Mouse (Mus musculus): ENCODE measurements at regions not wholly inside any gene's neighbourhood (a gene's known extent, or its start where the extent isn't known, plus 50 kb on each side); places are given as distances from the start of the nearest gene placed in this dataset.

- H3K4me3 ChIP-seq: no peak overlapping the region
- no peak overlapping the region for H3K27ac ChIP-seq
- no peak for DNase-seq (ENCODE audit: extremely low spot score in 1 of 2, low spot score in 2 of 2)
- TF ChIP-seq CTCF (IDR thresholded peaks at IDR 0.05): no peak
- intact Hi-C loops (cut with DNase I): loop anchor here (5.0 kb wide), 1 partner anchor 698 kb away; no protein-coding TSS in a partner anchor
Measured at GRCm38 (mm10) chr8:36364567-36365231, 599.1 kb downstream of the Gm19410 start.

GRCm38 (mm10) chr8:36365945-36366344 is 600.4 kb downstream of the Gm19410 start:
- intact Hi-C loops (cut with DNase I): no loop called here
- H3K27ac ChIP-seq: no peak overlapping the region
- no peak for DNase-seq (ENCODE audit: extremely low spot score in 1 of 2, low spot score in 2 of 2)
- peak; percentile 15 for TF ChIP-seq CTCF (IDR thresholded peaks at IDR 0.05)
- no peak overlapping the region for H3K4me3 ChIP-seq

- TF ChIP-seq CTCF (IDR thresholded peaks at IDR 0.05): no peak
- Histone ChIP-seq H3K4me3 (no peak overlapping the region), H3K27ac (no peak overlapping the region)
- intact Hi-C loops (cut with DNase I): no loop called here
- DNase-seq (ENCODE audit: extremely low spot score in 1 of 2, low spot score in 2 of 2): no peak
Measured at GRCm38 (mm10) chr8:36376579-36377350, 611.2 kb downstream of the Gm19410 start.

GRCm38 (mm10) chr8:36394487-36394886 is 598.9 kb upstream of the AI429214 start:
- Histone ChIP-seq H3K27ac (no peak overlapping the region), H3K4me3 (no peak overlapping the region)
- DNase-seq (ENCODE audit: extremely low spot score in 1 of 2, low spot score in 2 of 2): no peak
- TF ChIP-seq CTCF (IDR thresholded peaks at IDR 0.05): no peak
- intact Hi-C loops (cut with DNase I): no loop called here

GRCm38 (mm10) chr8:36396493-36396892 is 596.9 kb upstream of the AI429214 start:
- TF ChIP-seq CTCF (IDR thresholded peaks at IDR 0.05): no peak
- intact Hi-C loops (cut with DNase I): no loop called here
- no peak overlapping the region for H3K4me3 ChIP-seq

GRCm38 (mm10) chr8:36406706-36407105 is 586.7 kb upstream of the AI429214 start:
- no peak for TF ChIP-seq CTCF (IDR thresholded peaks at IDR 0.05)
- DNase-seq (ENCODE audit: extremely low spot score in 1 of 2, low spot score in 2 of 2): peak; percentile 20 to 39
- H3K4me3 ChIP-seq: no peak overlapping the region
- intact Hi-C loops (cut with DNase I): no loop called here
- no peak overlapping the region for H3K27ac ChIP-seq

More at GRCm38 (mm10) chr8:36396493-36396892, 596.9 kb upstream of the AI429214 start:
- H3K27ac ChIP-seq: no peak overlapping the region
- DNase-seq (ENCODE audit: extremely low spot score in 1 of 2, low spot score in 2 of 2): no peak
